Mouse (Mus musculus): ENCODE results near the gene Insc. TPM values are rescaled to one million over a fixed set of nuclear protein-coding genes. Genes with fewer than 3 reads are reported as not detected.
"Not testable (repeated sequence)": the region's sequence is repeated elsewhere in the genome, so short reads cannot be mapped to it uniquely, and the experiment has no call there.

Gene Insc
- polyA plus RNA-seq, 1 experiment from 2014 or later = 13.7 TPM

- H3K4me3 ChIP-seq (ENCODE audit: low read depth, low read length) = no peak within 1 kb of the TSS
- WGBS (ENCODE audit: insufficient replicate concordance) = 5% methylated on average over 11 of the region's 11 CpGs
Observed at GRCm38 (mm10) chr7:114718300-114718699, 25.2 kb upstream of the Insc start, which contains the start of gene Calcb. TSS of gene Calcb (plus strand) at chr7:114718643.

DNA sequence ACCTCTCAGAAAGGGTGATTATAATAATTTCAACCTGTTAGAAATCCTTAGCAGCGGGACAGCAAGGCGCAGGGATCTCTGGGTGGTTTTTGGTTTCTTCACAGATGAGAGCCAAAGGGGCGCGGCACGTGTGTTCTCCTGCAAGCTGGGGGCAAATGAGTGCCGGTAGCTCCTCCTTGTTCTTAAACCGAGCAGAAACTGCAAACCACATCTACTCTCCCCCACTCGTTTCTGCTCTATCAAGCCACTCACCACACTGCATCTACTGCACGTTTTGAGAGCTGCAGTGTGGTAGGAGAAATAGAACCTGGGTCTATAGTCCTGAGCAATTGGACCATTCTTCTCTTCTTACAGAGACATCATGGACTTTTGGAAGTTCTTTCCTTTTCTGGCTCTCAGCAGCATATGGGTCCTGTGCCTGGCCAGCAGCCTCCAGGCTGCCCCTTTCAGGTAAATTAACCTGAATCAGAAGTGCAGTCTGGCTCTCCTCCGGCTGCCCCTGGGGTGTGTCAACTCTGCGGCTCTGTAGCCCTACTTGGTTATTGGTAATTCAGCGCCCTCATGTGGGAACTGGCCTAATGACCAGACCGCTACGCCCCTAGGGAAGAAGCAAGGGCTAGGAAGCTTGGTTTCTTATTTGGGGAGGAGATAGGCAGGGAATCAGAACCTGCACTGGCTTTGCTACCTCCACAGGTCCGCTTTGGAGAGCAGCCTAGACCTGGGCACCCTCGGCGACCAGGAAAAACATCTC, 23.9 kb upstream of the Insc start:
- no peaks in the 10 kb centered on the region for H3K36me3 ChIP-seq (replicated peaks; ENCODE audit: insufficient read depth, low read length)
- H3K4me2 ChIP-seq (ENCODE audit: low read depth, low read length) = no peak overlapping the region
- ATAC-seq (no peak), DNase-seq (peak; percentile 33)
- H3K9me3 ChIP-seq (ENCODE audit: low read length) = no peaks in the 10 kb centered on the region
- no peak overlapping the region for H3K4me3 ChIP-seq (ENCODE audit: low read depth, low read length)
- peaks cover 33% of the 10 kb centered on the region for H3K27me3 ChIP-seq (ENCODE audit: insufficient read depth, low read length)
- H3K27ac ChIP-seq (ENCODE audit: low read depth) = no peak overlapping the region
- no peak overlapping the region for H3K9ac ChIP-seq (replicated peaks)
- H3K4me1 ChIP-seq (ENCODE audit: insufficient read depth) = no peaks in the 10 kb centered on the region
- WGBS (ENCODE audit: insufficient replicate concordance) = 5% methylated on average over 17 of the region's 17 CpGs
- TF ChIP-seq CTCF (IDR thresholded peaks at IDR 0.05; ENCODE audit: low read depth) (peak; percentile 57), EP300 (IDR thresholded peaks at IDR 0.05; ENCODE audit: low read depth) (no peak)

More at GRCm38 (mm10) chr7:114718300-114718699, 25.2 kb upstream of the Insc start, which contains the start of gene Calcb:
- TF ChIP-seq CTCF (IDR thresholded peaks at IDR 0.05; ENCODE audit: low read depth) (no peak), EP300 (IDR thresholded peaks at IDR 0.05; ENCODE audit: low read depth) (no peak)
- Histone ChIP-seq H3K9ac (replicated peaks) (no peak within 1 kb of the TSS), H3K36me3 (replicated peaks; ENCODE audit: insufficient read depth, low read length) (no peaks in the 10 kb centered on the region), H3K27ac (ENCODE audit: low read depth) (no peak within 1 kb of the TSS), H3K4me2 (ENCODE audit: low read depth, low read length) (no peak within 1 kb of the TSS), H3K4me1 (ENCODE audit: insufficient read depth) (no peaks in the 10 kb centered on the region), H3K9me3 (ENCODE audit: low read length) (no peaks in the 10 kb centered on the region), H3K27me3 (ENCODE audit: insufficient read depth, low read length) (peaks cover 33% of the 10 kb centered on the region)
- ATAC-seq (no peak), DNase-seq (no peak)

DNA sequence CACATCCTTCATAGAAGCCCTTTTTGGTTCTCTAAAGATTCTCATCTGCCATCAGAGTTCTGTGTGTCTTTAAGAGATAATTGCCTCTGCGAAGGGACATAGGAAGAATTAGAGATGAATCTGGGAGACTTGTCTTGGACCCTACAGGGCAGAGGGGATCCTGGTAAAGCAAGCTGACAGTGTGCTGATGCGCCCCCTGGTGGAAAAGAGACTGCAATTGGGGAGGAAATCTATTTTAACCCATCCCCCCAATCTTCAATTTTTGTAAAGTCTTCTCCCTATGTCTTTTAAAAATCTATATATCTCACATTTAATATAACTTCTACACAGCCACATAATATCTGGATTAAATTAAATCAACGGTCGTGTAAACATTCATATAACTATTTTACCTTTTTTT, 13.8 kb upstream of the Insc start:
- not testable (repeated sequence) for H3K27me3 ChIP-seq (ENCODE audit: insufficient read depth, low read length); H3K9me3 ChIP-seq (ENCODE audit: low read length); H3K9ac ChIP-seq (replicated peaks); H3K4me2 ChIP-seq (ENCODE audit: low read depth, low read length); H3K4me1 ChIP-seq (ENCODE audit: insufficient read depth); ATAC-seq; DNase-seq; H3K36me3 ChIP-seq (replicated peaks; ENCODE audit: insufficient read depth, low read length); H3K4me3 ChIP-seq (ENCODE audit: low read depth, low read length); H3K27ac ChIP-seq (ENCODE audit: low read depth)
- TF ChIP-seq CTCF (IDR thresholded peaks at IDR 0.05; ENCODE audit: low read depth) = peak; percentile 46
- WGBS (ENCODE audit: insufficient replicate concordance) = 51% methylated on average over 4 of the region's 4 CpGs

DNA sequence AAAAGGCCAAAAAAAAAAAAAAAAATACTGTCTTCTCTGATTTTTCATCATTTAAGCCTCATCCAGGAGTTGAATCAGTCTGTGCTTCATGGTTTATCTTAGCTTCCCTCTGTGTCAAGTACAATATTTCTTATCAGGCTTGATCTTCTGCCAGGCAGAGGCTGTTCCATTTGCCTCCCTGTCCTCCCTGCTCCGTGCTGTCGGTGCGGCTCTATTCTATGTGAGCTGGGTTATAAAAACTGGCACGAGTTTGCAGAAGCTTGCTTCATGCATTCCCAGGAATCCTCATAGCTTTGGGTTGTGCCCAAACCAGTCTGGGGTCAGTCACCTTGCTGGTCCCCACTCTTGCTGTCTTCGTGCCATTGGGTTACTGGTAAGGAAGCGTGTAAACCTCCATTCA, 12.3 kb upstream of the Insc start:
- 68% methylated on average over 6 of the region's 6 CpGs for WGBS (ENCODE audit: insufficient replicate concordance)
- H3K27me3 ChIP-seq (ENCODE audit: insufficient read depth, low read length) = no peaks in the 10 kb centered on the region
- no peak for DNase-seq

GRCm38 (mm10) chr7:114731700-114732099, 11.8 kb upstream of the Insc start:
- WGBS (ENCODE audit: insufficient replicate concordance) = 38% methylated on average over 4 of the region's 4 CpGs
- not testable (repeated sequence) for H3K27me3 ChIP-seq (ENCODE audit: insufficient read depth, low read length); H3K36me3 ChIP-seq (replicated peaks; ENCODE audit: insufficient read depth, low read length); H3K9me3 ChIP-seq (ENCODE audit: low read length); H3K27ac ChIP-seq (ENCODE audit: low read depth); ATAC-seq; H3K4me3 ChIP-seq (ENCODE audit: low read depth, low read length); H3K4me2 ChIP-seq (ENCODE audit: low read depth, low read length); H3K4me1 ChIP-seq (ENCODE audit: insufficient read depth); H3K9ac ChIP-seq (replicated peaks); DNase-seq
- peak; percentile 56 for TF ChIP-seq CTCF (IDR thresholded peaks at IDR 0.05; ENCODE audit: low read depth)

More for the DNA sequence above, 12.3 kb upstream of the Insc start:
- ATAC-seq = no peak
- Histone ChIP-seq H3K4me2 (ENCODE audit: low read depth, low read length) (no peak overlapping the region), H3K9me3 (ENCODE audit: low read length) (no peaks in the 10 kb centered on the region), H3K4me1 (ENCODE audit: insufficient read depth) (0 out of 2 replicates have a peak, but pooled peaks cover 2% of the 10 kb centered on the region), H3K9ac (replicated peaks) (no peak overlapping the region), H3K36me3 (replicated peaks; ENCODE audit: insufficient read depth, low read length) (no peaks in the 10 kb centered on the region), H3K4me3 (ENCODE audit: low read depth, low read length) (no peak overlapping the region), H3K27ac (ENCODE audit: low read depth) (no peak overlapping the region)
- TF ChIP-seq EP300 (IDR thresholded peaks at IDR 0.05; ENCODE audit: low read depth) = no peak
- no peak for TF ChIP-seq CTCF (IDR thresholded peaks at IDR 0.05; ENCODE audit: low read depth)

DNA sequence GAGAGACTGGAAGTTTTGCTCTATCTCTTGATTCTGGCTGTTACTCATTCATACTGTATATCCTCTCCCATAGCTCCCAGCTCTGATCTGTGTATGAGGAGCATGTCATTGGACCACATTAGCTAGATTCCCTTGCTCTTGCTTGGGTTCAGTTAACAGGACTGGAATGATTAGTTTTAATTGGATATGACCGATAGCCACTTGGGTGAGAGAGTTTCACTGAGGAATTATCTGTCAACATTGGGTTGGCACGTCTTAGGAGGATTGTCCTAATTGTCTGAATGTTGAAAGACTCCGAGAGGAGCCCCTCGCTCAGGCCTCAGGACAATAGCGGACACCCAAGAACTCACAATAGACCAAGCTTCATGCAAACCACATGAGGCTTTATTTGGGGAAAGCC, 7.2 kb upstream of the Insc start:
- DNase-seq (no peak), ATAC-seq (no peak)
- 79% methylated on average over 5 of the region's 5 CpGs for WGBS (ENCODE audit: insufficient replicate concordance)
- Histone ChIP-seq H3K9me3 (ENCODE audit: low read length) (no peaks in the 10 kb centered on the region), H3K9ac (replicated peaks) (no peak overlapping the region), H3K27me3 (ENCODE audit: insufficient read depth, low read length) (no peaks in the 10 kb centered on the region), H3K4me3 (ENCODE audit: low read depth, low read length) (no peak overlapping the region), H3K4me2 (ENCODE audit: low read depth, low read length) (no peak overlapping the region), H3K4me1 (ENCODE audit: insufficient read depth) (0 out of 2 replicates have a peak, but pooled peaks cover 2% of the 10 kb centered on the region), H3K27ac (ENCODE audit: low read depth) (no peak overlapping the region), H3K36me3 (replicated peaks; ENCODE audit: insufficient read depth, low read length) (no peaks in the 10 kb centered on the region)
- TF ChIP-seq EP300 (IDR thresholded peaks at IDR 0.05; ENCODE audit: low read depth) (no peak), CTCF (IDR thresholded peaks at IDR 0.05; ENCODE audit: low read depth) (no peak)
